Mouse (Mus musculus) olfactory bulb, adult 2 months (tissue): ENCODE measurements around the gene Cox8b.

Source experiments
- CTCF ChIP-seq: fragments of 200-500 bp; IDR thresholded peaks from 2 replicates; pipeline ENCODE4 v1.5.1; 2012; ENCODE audit warnings: low read depth, mild to moderate bottlenecking, low read length, moderate library complexity; ENCODE audit not compliant: insufficient read depth
- POLR2A ChIP-seq: fragments of 200-500 bp; IDR thresholded peaks from 2 replicates; pipeline ENCODE4 v1.6.1; 2012; ENCODE audit warnings: mild to moderate bottlenecking, low read depth, low read length, moderate library complexity; ENCODE audit not compliant: insufficient read depth

DNA sequence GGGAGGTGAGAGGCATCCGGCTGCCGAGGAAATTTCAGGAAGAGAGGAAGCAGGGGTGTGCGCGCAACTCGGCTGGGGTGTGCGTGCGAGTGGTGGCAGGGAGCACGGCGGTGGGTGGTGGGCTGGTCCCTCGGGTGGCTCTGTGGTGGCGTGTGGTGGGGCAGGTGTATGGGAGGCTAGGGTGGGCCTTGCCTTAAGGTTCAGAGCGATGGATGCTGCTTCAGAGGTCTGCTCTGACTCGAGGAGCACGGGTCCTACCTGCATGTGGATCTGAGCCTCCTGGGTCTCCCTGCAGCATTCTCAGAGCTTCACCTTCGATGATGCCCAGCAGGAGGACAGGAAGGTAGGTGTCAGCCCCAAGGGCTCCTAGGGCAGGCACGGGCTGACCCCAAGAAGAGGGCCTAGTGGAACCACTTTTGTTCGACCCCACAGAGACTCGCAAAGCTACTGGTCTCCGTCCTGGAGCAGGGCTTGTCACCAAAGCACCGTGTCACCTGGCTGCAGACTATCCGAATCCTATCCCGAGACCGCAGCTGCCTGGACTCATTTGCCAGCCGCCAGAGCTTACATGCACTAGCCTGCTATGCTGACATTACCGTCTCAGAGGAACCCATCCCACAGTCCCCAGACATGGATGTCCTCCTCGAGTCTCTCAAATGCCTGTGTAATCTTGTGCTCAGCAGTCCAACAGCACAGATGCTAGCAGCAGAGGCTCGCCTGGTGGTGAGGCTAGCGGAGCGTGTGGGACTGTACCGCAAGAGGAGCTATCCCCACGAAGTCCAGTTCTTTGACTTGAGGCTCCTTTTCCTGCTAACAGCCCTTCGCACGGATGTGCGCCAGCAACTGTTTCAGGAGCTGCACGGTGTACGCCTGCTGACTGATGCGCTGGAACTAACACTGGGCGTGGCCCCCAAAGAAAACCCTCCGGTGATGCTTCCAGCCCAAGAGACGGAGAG is 42.4 kb downstream of the Cox8b start, which contains the start of gene Bet1l:
- TF ChIP-seq CTCF = no peak
- TF ChIP-seq POLR2A = no peak
